Mouse (Mus musculus): ENCODE measurements around the gene Gm10234.

The Gm10234 gene

GRCm38 (mm10) chr6:95353886-95354285 is 32.0 kb downstream of the Gm10234 start:
- Histone ChIP-seq H3K9me3 (ENCODE audit: low read length) (no peaks in the 10 kb centered on the region), H3K36me3 (ENCODE audit: insufficient read depth, low read length) (no peaks in the 10 kb centered on the region), H3K27me3 (ENCODE audit: insufficient read depth, low read length) (no peaks in the 10 kb centered on the region), H3K4me3 (replicated peaks; ENCODE audit: low read length) (no peak overlapping the region), H3K4me1 (replicated peaks; ENCODE audit: low read depth, low read length) (peaks cover 5% of the 10 kb centered on the region)
- TF ChIP-seq NANOG (IDR thresholded peaks at IDR 0.05; ENCODE audit: borderline replicate concordance, low read length) = no peak
- TF ChIP-seq POU5F1 (IDR thresholded peaks at IDR 0.05; ENCODE audit: borderline replicate concordance, low read length) = no peak
- no peak for TF ChIP-seq CTCF (conservative IDR thresholded peaks at IDR 0.05; ENCODE audit: low read length)

DNA sequence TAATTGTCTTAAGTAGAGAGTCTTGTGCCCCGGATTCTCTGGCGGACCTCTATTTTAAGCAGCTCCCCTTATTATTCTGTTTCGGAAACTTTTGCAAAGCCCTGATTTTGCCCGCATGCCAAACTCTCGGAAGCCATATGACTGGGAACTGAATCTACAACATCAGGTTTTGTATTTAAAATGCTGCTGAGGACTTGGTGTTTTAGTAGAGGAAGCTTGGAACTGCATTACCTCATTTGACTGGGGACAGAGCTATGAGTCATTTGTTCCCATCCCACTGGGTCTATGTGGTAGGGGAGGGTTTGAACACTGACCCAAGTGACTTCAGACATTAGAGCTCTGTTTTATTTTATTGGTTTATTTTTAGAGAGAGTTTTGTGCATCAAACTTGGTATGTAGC is 38.2 kb downstream of the Gm10234 start:
- TF ChIP-seq CTCF (conservative IDR thresholded peaks at IDR 0.05; ENCODE audit: low read length) (no peak), POU5F1 (IDR thresholded peaks at IDR 0.05; ENCODE audit: borderline replicate concordance, low read length) (no peak), NANOG (IDR thresholded peaks at IDR 0.05; ENCODE audit: borderline replicate concordance, low read length) (no peak)
- H3K4me1 ChIP-seq (replicated peaks; ENCODE audit: low read depth, low read length) = no peaks in the 10 kb centered on the region
- no peak overlapping the region for H3K4me3 ChIP-seq (replicated peaks; ENCODE audit: low read length)
- no peaks in the 10 kb centered on the region for H3K36me3 ChIP-seq (ENCODE audit: insufficient read depth, low read length)
- no peaks in the 10 kb centered on the region for H3K27me3 ChIP-seq (ENCODE audit: insufficient read depth, low read length)
- peaks cover 10% of the 10 kb centered on the region for H3K9me3 ChIP-seq (ENCODE audit: low read length)

DNA sequence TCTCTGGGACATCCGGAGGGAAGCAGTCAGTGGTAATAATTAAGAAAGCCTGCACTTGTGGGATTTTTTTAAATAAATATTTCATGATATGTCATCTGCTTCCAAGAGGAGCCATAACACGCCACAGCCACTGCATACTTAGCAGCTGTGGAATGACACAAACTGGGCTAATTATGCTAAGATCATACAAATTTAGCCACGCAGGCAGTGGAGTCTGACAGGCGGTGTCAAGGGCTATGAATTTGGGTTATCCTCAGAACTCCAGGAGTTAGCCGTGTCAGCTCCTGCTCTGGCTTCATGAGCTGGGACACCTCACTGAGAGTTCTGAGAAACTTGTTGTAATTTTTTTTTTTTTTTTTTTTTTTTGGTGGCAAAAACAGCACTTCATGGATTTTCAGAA is 40.8 kb downstream of the Gm10234 start:
- TF ChIP-seq NANOG (IDR thresholded peaks at IDR 0.05; ENCODE audit: borderline replicate concordance, low read length) = no peak
- no peak for TF ChIP-seq CTCF (conservative IDR thresholded peaks at IDR 0.05; ENCODE audit: low read length)
- TF ChIP-seq POU5F1 (IDR thresholded peaks at IDR 0.05; ENCODE audit: borderline replicate concordance, low read length) = no peak
- Histone ChIP-seq H3K36me3 (ENCODE audit: insufficient read depth, low read length) (no peaks in the 10 kb centered on the region), H3K27me3 (ENCODE audit: insufficient read depth, low read length) (no peaks in the 10 kb centered on the region), H3K4me3 (replicated peaks; ENCODE audit: low read length) (no peak overlapping the region), H3K9me3 (ENCODE audit: low read length) (peaks cover 32% of the 10 kb centered on the region), H3K4me1 (replicated peaks; ENCODE audit: low read depth, low read length) (no peaks in the 10 kb centered on the region)

DNA sequence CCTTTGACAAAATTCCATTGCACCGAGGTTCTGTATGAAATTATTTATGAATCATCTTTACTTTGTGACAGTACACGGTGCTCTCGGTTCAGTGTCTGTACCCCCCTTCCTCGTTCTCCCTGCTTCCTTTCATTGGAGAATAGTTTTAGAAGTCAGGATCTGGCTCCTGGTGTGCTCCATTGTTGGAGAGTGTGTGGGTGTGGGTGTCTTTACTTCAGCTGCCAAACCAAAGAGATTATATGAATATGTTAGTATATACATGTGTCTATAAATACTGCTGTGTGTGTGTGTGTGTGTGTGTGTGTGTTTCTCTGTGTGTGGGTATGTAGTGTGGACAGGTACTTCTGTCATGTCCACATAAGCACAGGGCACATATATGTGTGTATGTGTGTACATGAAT is 49.9 kb downstream of the Gm10234 start:
- H3K27me3 ChIP-seq (ENCODE audit: insufficient read depth, low read length) = no peaks in the 10 kb centered on the region
- no peak for TF ChIP-seq NANOG (IDR thresholded peaks at IDR 0.05; ENCODE audit: borderline replicate concordance, low read length)
- no peak for TF ChIP-seq CTCF (conservative IDR thresholded peaks at IDR 0.05; ENCODE audit: low read length)
- TF ChIP-seq POU5F1 (IDR thresholded peaks at IDR 0.05; ENCODE audit: borderline replicate concordance, low read length) = no peak
- H3K9me3 ChIP-seq (ENCODE audit: low read length) = peaks cover 13% of the 10 kb centered on the region; the same call in 1 of the 2 replicates

More for the DNA sequence above, 49.9 kb downstream of the Gm10234 start:
- H3K4me1 ChIP-seq (replicated peaks; ENCODE audit: low read depth, low read length) = no peaks in the 10 kb centered on the region
- no peaks in the 10 kb centered on the region for H3K36me3 ChIP-seq (ENCODE audit: insufficient read depth, low read length)
- H3K4me3 ChIP-seq (replicated peaks; ENCODE audit: low read length) = no peak overlapping the region
